Mouse (Mus musculus): ENCODE measurements around the gene Rnf167.

Gene Rnf167

DNA sequence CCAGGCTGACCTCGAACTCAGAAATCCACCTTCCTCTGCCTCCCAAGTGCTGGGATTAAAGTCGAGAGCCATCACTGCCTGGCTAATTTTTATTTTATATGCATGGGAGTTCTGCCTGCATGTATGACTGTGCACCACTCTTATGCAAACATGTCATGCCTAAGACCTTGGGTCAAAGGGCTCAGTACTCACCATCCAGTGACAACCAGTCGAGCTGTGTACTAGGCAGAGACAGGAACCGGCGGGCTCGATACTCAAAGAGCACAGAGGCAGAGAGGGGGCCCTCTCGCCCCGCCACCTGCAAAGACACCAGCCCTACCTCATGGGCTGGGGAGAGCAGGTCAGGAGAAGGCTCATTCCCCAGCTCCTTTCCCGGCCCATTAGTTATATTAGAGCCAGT is 31.1 kb downstream of the Rnf167 start:
- no peak for DNase-seq (ENCODE audit: low spot score)

DNA sequence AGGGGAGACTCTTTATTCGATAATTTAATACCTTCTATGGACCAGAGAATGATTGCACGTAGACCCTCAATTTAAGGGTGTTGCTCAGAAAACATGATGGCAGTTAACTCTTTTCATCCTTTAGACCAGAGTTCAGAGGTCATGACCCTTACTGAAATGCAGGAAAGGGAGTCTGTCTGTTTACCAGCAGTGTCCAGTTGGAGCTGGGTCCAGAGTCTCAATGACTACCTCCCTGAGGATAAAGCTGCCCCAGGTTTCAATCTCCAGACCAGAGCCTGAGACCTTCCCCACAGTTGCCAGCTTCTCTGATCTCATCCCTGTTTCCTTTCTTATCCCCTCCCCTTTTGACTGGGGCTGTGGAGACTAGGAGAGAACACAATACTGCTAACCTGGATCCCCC is 31.5 kb downstream of the Rnf167 start:
- no peak for DNase-seq (ENCODE audit: low spot score)

DNA sequence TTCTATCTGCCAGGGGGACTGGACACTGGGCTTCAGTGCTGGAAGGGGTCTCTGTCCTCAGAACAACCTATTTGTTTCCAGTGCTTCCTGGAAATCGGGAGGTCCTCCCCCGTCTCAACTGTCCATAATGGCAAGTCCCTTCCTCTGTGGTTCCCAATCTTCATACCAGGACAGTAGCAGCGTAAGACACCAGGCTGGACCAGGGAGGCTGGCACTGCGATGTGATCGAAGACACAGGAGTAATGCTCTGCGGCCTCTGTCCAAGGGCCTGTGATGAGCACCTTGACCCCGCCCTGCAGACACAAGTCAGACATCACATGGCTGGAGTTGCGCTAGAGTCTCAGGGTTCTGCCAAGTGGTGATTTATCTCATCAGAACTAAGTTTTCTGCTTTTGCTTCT is 32.3 kb downstream of the Rnf167 start:
- DNase-seq (ENCODE audit: low spot score): no peak

DNA sequence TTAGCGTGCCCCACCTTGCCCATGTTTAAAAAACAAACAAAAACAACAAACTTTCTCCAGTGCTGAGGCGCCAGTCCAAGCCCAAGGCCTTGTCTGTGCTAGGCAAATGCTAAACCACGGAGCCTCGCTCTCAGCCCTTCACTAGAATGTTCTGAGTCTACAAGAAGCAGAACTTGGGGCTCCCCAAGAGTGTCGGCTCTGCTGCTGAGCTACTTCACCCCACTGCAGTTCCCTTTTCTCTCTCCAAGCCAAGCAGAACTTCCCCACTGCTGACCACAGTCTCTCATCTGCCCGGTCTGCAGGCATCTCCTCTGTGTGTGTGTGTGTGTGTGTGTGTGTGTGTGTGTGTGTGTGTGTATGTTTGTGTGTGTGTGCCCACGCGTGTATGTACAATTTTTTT is 32.9 kb downstream of the Rnf167 start:
- no peak for DNase-seq (ENCODE audit: low spot score)

DNA sequence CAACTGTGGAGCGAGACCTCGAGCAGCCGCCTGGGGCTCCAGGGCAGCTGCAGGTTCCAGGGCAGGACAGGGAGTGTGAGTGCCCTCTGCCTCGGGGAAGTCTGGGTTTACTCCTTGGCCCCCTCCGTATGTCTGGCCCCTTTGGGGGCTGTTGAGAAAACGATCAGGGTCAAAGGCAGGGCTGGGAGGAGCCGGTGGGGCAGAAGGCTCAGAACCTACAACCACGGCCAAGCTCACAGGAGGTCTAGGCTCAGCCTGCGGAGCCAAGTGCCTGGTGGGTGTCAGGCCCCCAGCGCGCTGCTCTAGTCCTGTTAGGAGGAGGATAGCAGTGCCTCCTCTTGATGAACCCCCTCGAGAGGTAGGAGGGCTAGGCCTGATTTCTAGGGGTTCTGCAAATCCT is 34.1 kb downstream of the Rnf167 start:
- no peak for DNase-seq (ENCODE audit: low spot score)

DNA sequence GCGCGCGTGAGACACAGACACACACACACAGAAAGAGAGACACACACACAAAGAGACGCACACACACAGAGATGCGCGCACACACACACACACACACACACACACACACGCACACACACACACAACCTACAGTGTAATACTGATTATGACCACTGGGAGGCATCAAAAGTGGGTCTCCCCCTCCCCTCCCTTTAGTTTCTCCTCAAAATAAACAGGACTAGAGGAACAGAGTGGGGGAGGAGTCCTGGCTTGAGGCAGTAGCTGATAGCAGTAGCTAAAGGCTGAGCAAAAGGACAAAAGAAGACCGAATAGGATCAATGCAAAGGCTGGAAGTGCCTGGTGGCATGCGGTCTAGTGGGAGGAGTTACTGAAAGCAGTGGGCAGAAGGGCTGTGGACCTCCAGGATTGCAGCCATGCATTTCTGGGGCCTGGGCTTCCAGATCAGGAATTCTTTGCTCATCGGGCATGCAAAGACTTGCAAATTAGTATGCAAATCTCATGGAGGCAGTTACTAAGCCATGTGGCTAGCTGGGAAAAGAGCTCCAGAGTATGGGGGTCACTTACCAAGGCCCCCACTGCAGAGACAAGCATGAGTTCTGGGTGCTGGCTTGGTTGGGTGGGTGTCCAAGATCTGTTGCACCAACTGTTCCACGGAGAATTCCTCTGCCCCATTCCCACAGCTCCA is 35.0 kb downstream of the Rnf167 start:
- no peak for DNase-seq (ENCODE audit: low spot score)

DNA sequence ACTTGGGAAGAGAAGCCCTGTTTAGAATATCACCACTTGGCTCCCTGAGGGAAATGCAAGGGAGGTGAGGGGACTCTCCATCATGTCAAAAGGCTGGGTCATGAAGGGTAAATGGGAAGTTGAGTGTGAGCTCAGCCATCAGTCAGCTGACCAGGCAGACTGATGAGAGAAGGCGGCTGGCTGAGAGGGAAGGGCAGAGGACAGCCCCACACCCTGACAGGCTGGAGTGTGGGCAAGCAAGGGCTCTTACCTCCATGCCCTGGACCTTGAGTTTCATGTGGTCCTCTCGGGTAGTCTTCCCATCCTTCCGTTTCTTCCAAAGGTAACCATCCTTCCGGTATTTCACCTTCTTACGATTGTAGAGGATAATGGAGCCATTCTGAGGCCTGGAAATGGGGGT is 36.6 kb downstream of the Rnf167 start:
- no peak for DNase-seq (ENCODE audit: low spot score)

DNA sequence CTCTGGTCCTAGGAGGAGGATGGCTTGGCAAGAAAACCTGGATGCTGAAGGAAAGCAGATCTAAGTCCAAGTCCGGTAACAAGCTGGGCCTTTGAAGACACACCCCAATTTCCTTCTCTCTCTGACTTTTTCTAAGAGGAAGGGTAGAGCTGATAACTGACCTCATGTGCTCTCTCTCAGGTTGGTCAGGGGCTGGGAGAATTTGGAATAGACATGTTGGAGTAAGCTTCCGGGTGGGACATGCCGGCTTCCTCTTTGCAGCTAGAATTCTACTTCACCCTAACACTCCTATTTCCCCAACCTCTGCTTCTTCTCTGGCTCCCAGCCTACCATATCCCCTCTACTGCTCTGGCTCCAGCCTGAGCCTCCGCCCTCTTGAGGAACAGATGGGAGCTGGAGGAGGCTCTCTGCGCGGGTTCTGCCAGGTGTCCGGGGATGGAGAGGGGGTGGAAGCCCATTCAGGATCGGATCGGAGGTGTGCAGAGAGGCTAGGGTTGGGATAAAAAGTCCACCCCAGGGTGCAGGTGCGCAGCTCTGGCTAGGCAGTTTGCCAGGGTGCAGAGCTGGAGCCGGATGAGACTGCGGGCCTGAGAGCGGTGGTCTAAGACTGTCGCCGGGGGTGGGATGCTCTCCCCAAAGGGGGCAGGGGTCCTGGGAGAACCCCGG is 40.0 kb downstream of the Rnf167 start:
- DNase-seq (ENCODE audit: low spot score): no peak

DNA sequence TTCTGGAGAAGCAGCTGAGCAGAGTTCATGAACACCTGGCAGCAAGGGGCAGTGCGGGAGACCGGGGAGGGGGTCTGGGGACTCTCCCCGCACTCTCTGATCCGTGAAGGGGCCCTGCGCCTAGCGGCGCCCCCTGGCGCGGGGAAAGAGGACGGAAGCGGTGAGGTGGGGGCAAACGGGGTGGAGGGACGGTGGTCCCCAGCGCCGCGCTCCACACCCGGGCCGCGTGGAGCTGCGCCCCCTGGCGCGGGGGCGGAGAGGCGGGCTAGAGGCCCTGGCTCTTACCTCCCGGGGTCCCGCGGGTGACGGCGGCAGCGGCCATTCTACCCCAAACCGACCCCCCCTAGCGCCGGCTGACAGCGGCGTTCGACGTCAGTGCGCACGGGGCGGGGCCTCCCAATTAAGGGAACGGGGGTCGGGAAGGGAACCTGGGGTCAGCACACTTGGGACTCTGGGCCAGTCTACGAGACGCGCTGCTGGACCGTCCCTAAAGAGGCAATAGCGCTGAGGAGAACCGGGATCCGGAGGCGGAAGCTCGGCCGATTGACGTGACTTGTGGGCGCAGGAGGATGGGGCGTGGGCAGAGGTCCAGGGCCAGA is 40.7 kb downstream of the Rnf167 start, which contains the start of gene Camta2:
TSS of gene Camta2 (minus strand) at position 505 of the 599 bp plus-strand sequence.
- DNase-seq (ENCODE audit: low spot score): no peak

DNA sequence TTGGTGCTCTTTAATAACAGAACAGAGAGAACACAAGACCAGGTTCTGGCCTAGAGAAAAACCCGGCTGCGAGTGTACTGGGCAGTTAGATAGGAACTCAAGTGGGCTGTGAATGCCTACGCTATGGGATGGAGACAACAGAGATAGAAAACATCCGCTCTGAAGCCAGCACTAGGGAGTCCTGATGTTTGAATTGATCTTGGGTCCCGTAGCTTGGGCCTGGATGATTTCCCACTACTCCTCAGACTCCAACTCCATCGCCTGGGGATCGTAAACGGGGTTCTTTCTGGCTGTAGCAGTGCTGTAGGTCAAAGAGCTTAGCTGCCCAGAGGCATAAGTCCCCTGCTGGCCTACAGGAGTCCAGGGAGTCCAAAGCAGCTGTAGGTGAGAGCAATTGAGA is 41.3 kb downstream of the Rnf167 start:
- DNase-seq (ENCODE audit: low spot score): no peak

DNA sequence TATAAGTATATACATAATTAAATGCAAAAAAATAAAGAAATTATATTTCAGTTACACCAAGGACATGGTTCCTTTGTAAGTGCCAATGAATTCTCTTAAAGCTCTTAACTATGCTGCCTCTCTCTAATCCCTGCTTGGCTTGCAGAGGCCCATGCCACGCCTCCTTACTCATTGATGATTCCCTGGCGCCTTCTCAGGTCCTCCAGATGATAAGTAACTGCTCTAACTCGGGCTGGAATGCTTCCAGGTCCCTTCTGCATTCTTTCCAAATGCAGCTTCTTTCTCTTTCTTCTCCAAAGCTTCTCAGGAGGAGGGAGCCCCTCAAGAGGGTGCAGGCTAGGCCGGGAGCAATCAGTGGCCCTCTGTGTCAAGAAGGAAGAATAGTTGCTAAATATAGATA is 42.5 kb downstream of the Rnf167 start:
- no peak for DNase-seq (ENCODE audit: low spot score)

DNA sequence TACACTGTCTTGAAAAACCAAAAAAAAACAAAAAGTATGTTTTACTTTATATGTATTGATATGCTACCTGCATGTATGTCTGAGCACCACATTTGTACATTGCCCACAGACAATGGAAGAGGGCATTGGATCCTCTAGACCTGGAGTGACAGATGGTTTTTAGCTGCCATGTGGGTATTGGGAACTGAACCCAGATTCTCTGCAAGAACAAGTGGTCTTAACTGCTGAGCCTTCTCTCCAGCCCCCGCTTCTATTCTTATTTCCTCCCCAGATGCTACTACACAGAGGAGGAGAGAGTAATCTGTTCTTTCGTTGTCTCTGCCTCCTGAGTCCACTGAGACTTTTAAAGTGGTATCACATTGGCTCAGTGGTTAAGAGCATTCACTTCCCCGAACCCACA is 46.5 kb downstream of the Rnf167 start:
- no peak for DNase-seq (ENCODE audit: low spot score)

DNA sequence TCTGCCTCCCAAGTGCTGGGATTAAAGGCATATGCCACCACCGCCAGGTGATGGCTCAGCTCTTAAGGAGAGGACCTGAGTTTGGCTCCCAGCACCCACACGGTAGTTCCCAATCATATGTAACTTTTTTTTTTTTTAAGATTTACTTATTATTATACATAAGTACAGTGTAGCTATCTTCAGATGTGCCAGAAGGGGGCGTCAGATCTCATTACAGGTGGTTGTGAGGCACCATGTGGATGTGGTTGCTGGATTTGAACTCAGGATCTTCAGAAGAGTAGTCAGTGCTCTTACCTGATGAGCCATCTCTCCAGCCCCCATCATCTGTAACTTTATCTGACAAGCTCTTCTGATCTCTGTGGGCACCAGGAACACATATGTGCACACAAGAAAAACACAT is 50.3 kb downstream of the Rnf167 start:
- no peak for DNase-seq (ENCODE audit: low spot score)

DNA sequence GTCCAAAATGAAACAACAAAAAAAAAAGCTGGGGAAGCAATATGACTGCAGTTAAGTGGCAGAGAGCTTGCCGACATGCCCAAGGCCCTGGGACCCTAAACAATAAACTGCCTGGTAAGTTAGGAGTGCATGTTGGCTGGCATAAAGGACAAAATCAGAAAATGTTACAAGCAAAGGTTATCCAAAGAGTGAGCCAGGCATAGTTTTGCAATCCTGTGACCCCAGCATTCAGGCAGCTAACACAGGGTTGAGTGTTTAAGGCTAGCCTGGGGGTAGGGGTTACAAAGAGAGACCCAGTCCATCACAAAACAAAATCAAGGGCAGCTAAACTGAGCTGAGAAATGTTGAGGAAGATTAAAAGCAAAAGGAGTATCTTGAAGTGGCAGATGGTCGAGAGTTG is 52.0 kb downstream of the Rnf167 start:
- no peak for DNase-seq (ENCODE audit: low spot score)

DNA sequence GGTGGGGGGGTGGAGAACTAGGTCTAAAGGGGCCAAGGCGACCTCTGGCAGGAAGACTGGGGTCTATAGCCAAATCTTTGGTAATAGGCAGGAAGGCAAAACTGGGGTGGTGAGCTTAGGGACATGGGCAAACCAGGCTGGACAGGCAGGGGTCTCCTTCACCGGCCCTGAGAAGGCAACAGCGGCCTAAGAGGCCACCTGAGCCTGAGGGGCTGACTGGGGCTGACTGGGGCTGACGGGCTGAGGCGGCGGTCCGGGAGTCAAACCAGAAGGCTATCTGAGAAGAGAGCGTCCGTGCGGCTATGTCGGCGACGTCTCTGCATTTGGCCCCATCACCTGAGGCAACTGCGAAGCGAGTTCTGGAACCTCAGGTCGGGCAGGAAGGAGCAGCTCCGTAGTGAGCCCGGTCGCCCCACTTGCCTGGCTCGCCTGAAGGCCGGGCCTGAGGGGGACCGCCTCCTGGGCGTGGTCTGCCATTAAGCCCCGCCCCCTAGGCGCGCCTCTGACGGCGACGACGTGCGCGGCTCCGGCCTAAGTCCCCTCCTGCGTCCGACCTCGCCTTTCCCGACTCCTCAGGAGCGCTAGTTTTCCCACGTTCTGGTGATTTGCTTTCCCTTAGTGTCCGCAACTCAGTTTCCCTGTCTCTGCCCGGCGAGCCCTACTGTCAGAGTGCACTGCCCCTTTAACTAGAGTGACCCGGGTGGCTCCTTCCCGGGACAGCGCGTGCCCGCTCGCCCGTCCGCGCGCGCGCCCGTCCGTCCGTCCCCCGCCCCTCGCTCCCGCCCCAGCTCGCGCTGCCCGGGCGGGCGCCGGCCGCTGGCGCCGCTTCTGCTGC is 52.9 kb downstream of the Rnf167 start, which contains the start of the genes Inca1 and Kif1c:
TSS of gene Inca1 (minus strand) at position 434 of the 835 bp plus-strand sequence.
TSS of gene Kif1c (plus strand) at position 827 of the 835 bp plus-strand sequence.
- DNase-seq (ENCODE audit: low spot score): peak; percentile 81

DNA sequence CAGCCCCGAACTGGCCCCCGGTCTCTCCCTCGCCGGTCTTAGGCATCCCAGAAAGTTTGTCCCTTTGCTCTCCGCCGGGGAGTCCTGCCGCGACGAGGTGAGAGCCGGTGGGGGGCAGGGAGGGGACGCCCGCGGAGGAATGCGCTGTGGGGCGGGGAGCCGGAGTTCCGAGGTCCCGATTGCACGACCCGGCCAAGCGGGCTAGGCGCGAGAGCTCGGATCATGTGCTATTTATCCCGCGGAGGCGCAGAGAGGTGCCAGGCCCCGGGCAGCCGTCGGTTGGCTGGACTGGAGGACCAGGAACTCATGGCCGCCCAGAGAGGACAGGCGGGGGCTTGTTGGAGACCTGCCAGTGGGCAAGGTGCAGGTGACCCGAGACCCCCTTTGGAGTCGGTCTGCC is 53.6 kb downstream of the Rnf167 start:
- DNase-seq (ENCODE audit: low spot score): no peak
